Mouse (Mus musculus) liver, embryonic 15.5 days (tissue): ENCODE results near the gene Ercc6l. TPM values are rescaled to one million over a fixed set of nuclear protein-coding genes. Genes with fewer than 3 reads are reported as not detected.

ENCODE experiments used
- ATAC-seq: fragments of 200-750 bp; cut with Nextera tagmentation; 2 replicates; pipeline ENCODE4 v1.8.0; 2017; ENCODE audit warnings: moderate number of reproducible peaks, mild to moderate bottlenecking, moderate library complexity; ENCODE audit not compliant: insufficient read depth
- H3K27ac ChIP-seq: fragments of 300-500 bp; sonication (generic); replicated peaks from 2 replicates; pipeline ENCODE4 v1.5.1; 2015; ENCODE audit warnings: mild to moderate bottlenecking, inconsistent platforms
- H3K27me3 ChIP-seq: fragments of 300-500 bp; sonication (generic); 2 replicates; pipeline ENCODE4 v1.6.1; 2015; ENCODE audit warnings: mild to moderate bottlenecking, inconsistent platforms
- H3K36me3 ChIP-seq: fragments of 300-500 bp; sonication (generic); replicated peaks from 2 replicates; pipeline ENCODE4 v1.6.1; 2015; ENCODE audit warnings: moderate library complexity, mild to moderate bottlenecking, inconsistent platforms
- H3K4me1 ChIP-seq: fragments of 300-500 bp; sonication (generic); replicated peaks from 2 replicates; pipeline ENCODE4 v1.6.1; 2015; ENCODE audit warnings: inconsistent platforms
- H3K4me2 ChIP-seq: fragments of 300-500 bp; sonication (generic); 2 replicates; pipeline ENCODE4 v1.6.1; 2015; ENCODE audit warnings: moderate library complexity, mild to moderate bottlenecking, inconsistent platforms
- H3K4me3 ChIP-seq: fragments of 300-500 bp; sonication (generic); replicated peaks from 2 replicates; pipeline ENCODE4 v1.5.1; 2015; ENCODE audit warnings: mild to moderate bottlenecking, inconsistent platforms
- H3K9ac ChIP-seq: fragments of 300-500 bp; sonication (generic); 2 replicates; pipeline ENCODE4 v1.6.1; 2015; ENCODE audit warnings: moderate library complexity, mild to moderate bottlenecking, inconsistent platforms
- H3K9me3 ChIP-seq: fragments of 300-500 bp; sonication (generic); replicated peaks from 2 replicates; pipeline ENCODE4 v1.6.1; 2016; ENCODE audit warnings: inconsistent platforms
- WGBS: fragments of 180-500 bp; shearing (Covaris S2); methylation state at CpG from one replicate; pipeline ENCODE4 v1.1.7; 2015; ENCODE audit warnings: mixed read lengths; ENCODE audit not compliant: insufficient replicate concordance; 5-methylcytosine and 5-hydroxymethylcytosine counted together
- polyA plus RNA-seq: library from polyadenylated mRNA; unstranded; fragments of >200 nt; fragmentation: Nextera tagmentation; extraction: Ambion mirVana; gene quantifications from 2 replicates; pipeline ENCODE4 v1.2.1, GENCODE M21; 2015

Ercc6l gene
- polyA plus RNA-seq, 1 experiment from 2014 or later = 9.6 TPM

GRCm38 (mm10) chrX:102166986-102167385, 10.1 kb upstream of the Ercc6l start:
- Histone ChIP-seq H3K9ac (no peak overlapping the region), H3K27ac (no peak overlapping the region), H3K4me2 (no peak overlapping the region), H3K4me1 (no peaks in the 10 kb centered on the region), H3K27me3 (0 out of 2 replicates have a peak, but pooled peaks cover 5% of the 10 kb centered on the region), H3K36me3 (no peaks in the 10 kb centered on the region), H3K4me3 (no peak overlapping the region), H3K9me3 (no peaks in the 10 kb centered on the region)
- no peak for ATAC-seq
- 42% methylated on average over 6 of the region's 6 CpGs for WGBS

- Histone ChIP-seq H3K4me1 (no peaks in the 10 kb centered on the region), H3K27me3 (0 out of 2 replicates have a peak, but pooled peaks cover 5% of the 10 kb centered on the region), H3K9me3 (no peaks in the 10 kb centered on the region), H3K9ac (no peak overlapping the region), H3K27ac (no peak overlapping the region), H3K4me2 (no peak overlapping the region), H3K36me3 (no peaks in the 10 kb centered on the region), H3K4me3 (no peak overlapping the region)
- no peak for ATAC-seq
- WGBS = 68% methylated on average over 5 of the region's 5 CpGs
Observed at GRCm38 (mm10) chrX:102166521-102166920, 9.6 kb upstream of the Ercc6l start.

GRCm38 (mm10) chrX:102163529-102163928, 6.6 kb upstream of the Ercc6l start:
- no peak for ATAC-seq
- Histone ChIP-seq H3K36me3 (no peaks in the 10 kb centered on the region), H3K4me3 (no peak overlapping the region), H3K9ac (no peak overlapping the region), H3K4me2 (no peak overlapping the region), H3K27me3 (0 out of 2 replicates have a peak, but pooled peaks cover 5% of the 10 kb centered on the region), H3K9me3 (no peaks in the 10 kb centered on the region), H3K4me1 (no peaks in the 10 kb centered on the region), H3K27ac (no peak overlapping the region)
- 78% methylated on average over 4 of the region's 4 CpGs for WGBS

GRCm38 (mm10) chrX:102163096-102163495, 6.2 kb upstream of the Ercc6l start:
- Histone ChIP-seq H3K27me3 (0 out of 2 replicates have a peak, but pooled peaks cover 5% of the 10 kb centered on the region), H3K36me3 (no peaks in the 10 kb centered on the region), H3K9ac (no peak overlapping the region), H3K27ac (no peak overlapping the region), H3K4me1 (no peaks in the 10 kb centered on the region), H3K4me2 (no peak overlapping the region), H3K4me3 (no peak overlapping the region), H3K9me3 (no peaks in the 10 kb centered on the region)
- ATAC-seq = no peak
- WGBS = 26% methylated on average over 2 of the region's 2 CpGs

- no peaks in the 10 kb centered on the region for H3K27me3 ChIP-seq
- H3K9me3 ChIP-seq = no peaks in the 10 kb centered on the region
- no peak overlapping the region for H3K4me3 ChIP-seq
- H3K4me2 ChIP-seq = no peak overlapping the region
- H3K9ac ChIP-seq = no peak overlapping the region
- no peaks in the 10 kb centered on the region for H3K36me3 ChIP-seq
- no peak overlapping the region for H3K27ac ChIP-seq
- 46% methylated on average over 2 of the region's 2 CpGs for WGBS
- H3K4me1 ChIP-seq = peaks cover 3% of the 10 kb centered on the region; the same call in 1 of the 2 replicates
- ATAC-seq = no peak
Observed at GRCm38 (mm10) chrX:102160528-102160927, 3.6 kb upstream of the Ercc6l start.

GRCm38 (mm10) chrX:102159778-102160177, 2.9 kb upstream of the Ercc6l start:
- H3K4me3 ChIP-seq = no peak overlapping the region
- H3K9me3 ChIP-seq = no peaks in the 10 kb centered on the region
- peaks cover 7% of the 10 kb centered on the region; the same call in 1 of the 2 replicates for H3K4me1 ChIP-seq
- no peaks in the 10 kb centered on the region for H3K27me3 ChIP-seq
- H3K9ac ChIP-seq = no peak overlapping the region
- 54% methylated on average over 2 of the region's 2 CpGs for WGBS
- H3K27ac ChIP-seq = no peak overlapping the region
- H3K4me2 ChIP-seq = no peak overlapping the region
- H3K36me3 ChIP-seq = no peaks in the 10 kb centered on the region
- ATAC-seq = no peak

- peak; percentile 15 for ATAC-seq
- Histone ChIP-seq H3K27ac (peak overlapping the region; percentile 76), H3K4me2 (peak overlapping the region; percentile 61), H3K9ac (peak overlapping the region; percentile 43), H3K27me3 (no peaks in the 10 kb centered on the region), H3K4me3 (peak overlapping the region; percentile 72), H3K36me3 (no peaks in the 10 kb centered on the region), H3K4me1 (peaks cover 7% of the 10 kb centered on the region; the same call in 1 of the 2 replicates), H3K9me3 (no peaks in the 10 kb centered on the region)
- WGBS = 41% methylated on average over 5 of the region's 5 CpGs
Observed at GRCm38 (mm10) chrX:102157423-102157791, 516 bp upstream of the Ercc6l start.

GRCm38 (mm10) chrX:102141157-102141556, 15.7 kb downstream of the Ercc6l start:
- 82% methylated on average over 1 of the region's 1 CpGs for WGBS
- ATAC-seq = no peak
- no peaks in the 10 kb centered on the region for H3K27me3 ChIP-seq

GRCm38 (mm10) chrX:102121321-102121720, 35.6 kb downstream of the Ercc6l start:
- H3K4me3 ChIP-seq = no peak overlapping the region
- H3K9ac ChIP-seq = no peak overlapping the region
- H3K4me2 ChIP-seq = no peak overlapping the region
- H3K27ac ChIP-seq = no peak overlapping the region
- 69% methylated on average over 2 of the region's 2 CpGs for WGBS
- H3K4me1 ChIP-seq = peaks cover 4% of the 10 kb centered on the region
- no peaks in the 10 kb centered on the region for H3K9me3 ChIP-seq
- H3K36me3 ChIP-seq = peaks cover 29% of the 10 kb centered on the region
- no peak for ATAC-seq
- peaks cover 6% of the 10 kb centered on the region; the same call in 1 of the 2 replicates for H3K27me3 ChIP-seq

More at GRCm38 (mm10) chrX:102141157-102141556, 15.7 kb downstream of the Ercc6l start:
- Histone ChIP-seq H3K9me3 (no peaks in the 10 kb centered on the region), H3K4me2 (no peak overlapping the region), H3K9ac (no peak overlapping the region), H3K36me3 (peaks cover 37% of the 10 kb centered on the region), H3K4me3 (no peak overlapping the region), H3K27ac (no peak overlapping the region), H3K4me1 (no peaks in the 10 kb centered on the region)

GRCm38 (mm10) chrX:102119042-102119864, 37.6 kb downstream of the Ercc6l start, which contains the start of gene Pin4:
Pin4 (plus strand) TSS chrX:102119447.
- peak within 1 kb of the TSS; percentile 51; the same call in 1 of the 2 replicates for H3K27ac ChIP-seq
- peak within 1 kb of the TSS; percentile 76 for H3K4me3 ChIP-seq
- H3K4me1 ChIP-seq = peaks cover 4% of the 10 kb centered on the region
- peaks cover 17% of the 10 kb centered on the region; the same call in 1 of the 2 replicates for H3K36me3 ChIP-seq
- H3K4me2 ChIP-seq = peak within 1 kb of the TSS; percentile 63
- H3K9ac ChIP-seq = peak within 1 kb of the TSS; percentile 70
- H3K9me3 ChIP-seq = no peaks in the 10 kb centered on the region
- peaks cover 7% of the 10 kb centered on the region; the same call in 1 of the 2 replicates for H3K27me3 ChIP-seq
- 9% methylated on average over 30 of the region's 30 CpGs for WGBS
- ATAC-seq = peak; percentile 98

GRCm38 (mm10) chrX:102115676-102116075, 41.2 kb downstream of the Ercc6l start:
- no peaks in the 10 kb centered on the region for H3K9me3 ChIP-seq
- H3K4me2 ChIP-seq = no peak overlapping the region
- ATAC-seq = no peak
- peaks cover 3% of the 10 kb centered on the region for H3K4me1 ChIP-seq
- no peak overlapping the region for H3K9ac ChIP-seq
- H3K27me3 ChIP-seq = peaks cover 13% of the 10 kb centered on the region; the same call in 1 of the 2 replicates
- H3K27ac ChIP-seq = no peak overlapping the region
- 24% methylated on average over 4 of the region's 4 CpGs for WGBS
- H3K36me3 ChIP-seq = no peaks in the 10 kb centered on the region
- no peak overlapping the region for H3K4me3 ChIP-seq
